Mouse (Mus musculus): ENCODE measurements around the gene Tnfrsf23.
"Not testable (repeated sequence)": the region's sequence is repeated elsewhere in the genome, so short reads cannot be mapped to it uniquely, and the experiment has no call there.

DNA sequence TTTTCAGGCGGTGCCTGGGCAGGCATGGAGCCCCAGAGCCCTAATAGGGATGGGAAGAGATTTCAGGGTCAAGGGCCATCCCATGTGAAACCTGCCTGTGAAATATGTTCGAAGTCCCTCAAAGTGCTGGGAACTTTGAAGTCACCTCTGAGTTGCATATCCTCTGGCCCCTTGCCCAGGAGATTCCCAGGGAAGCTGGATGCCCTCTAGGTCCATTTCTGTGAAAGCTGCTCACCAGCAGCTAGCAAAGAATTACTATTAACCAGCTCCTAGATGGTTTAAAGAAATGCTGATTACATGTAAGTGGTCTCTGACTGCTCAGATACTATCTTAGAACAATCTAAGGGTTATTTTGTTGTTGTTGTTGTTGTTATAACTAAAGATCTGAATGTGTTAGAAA lies 1.1 kb downstream of the Tnfrsf23 start:
- not testable (repeated sequence) for TF ChIP-seq POLR2A (IDR thresholded peaks at IDR 0.05; ENCODE audit: low read depth, low read length); MEF2A (IDR thresholded peaks at IDR 0.05; ENCODE audit: borderline replicate concordance, low read depth, low read length); USF2 (conservative IDR thresholded peaks at IDR 0.05; ENCODE audit: low read depth, low read length); MAFK (IDR thresholded peaks at IDR 0.05; ENCODE audit: insufficient replicate concordance, low read length)

Measured in CH12.LX (cell line).